ENCODE assay signal across 16 mouse cellular contexts in the genomic region with DNA sequence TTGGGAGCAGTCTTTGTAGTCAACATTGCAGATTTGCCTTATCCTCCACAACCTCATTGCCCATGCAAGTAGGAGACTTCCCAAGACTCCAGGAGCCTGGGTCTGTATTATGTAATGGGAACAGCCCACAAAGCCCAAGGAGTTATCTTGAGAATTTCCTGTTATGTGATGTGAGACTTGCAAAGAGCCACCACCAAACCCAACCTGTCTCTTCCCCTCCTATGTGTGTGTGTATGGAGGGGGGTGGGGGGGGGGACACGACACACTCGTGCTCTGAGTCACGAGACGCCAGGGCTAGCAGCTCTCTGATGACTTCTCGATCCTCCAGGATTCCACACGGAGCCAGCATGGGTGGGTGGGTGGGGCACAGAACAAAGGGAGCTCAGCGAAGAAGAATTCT.
DNase-seq lines count a peak whose midpoint lies in the region; ATAC-seq and TF ChIP-seq lines count a peak whose summit lies in the region.
"Had no signal": no experiment of that assay in that cellular context is flagged by ENCODE, and none has a peak within 500 bp of the region (broad histone marks: within the 10 kb centered on the region; RNA-seq: fewer than 3 reads in every experiment).

No protein-coding gene starts in this region.

- TF ChIP-seq EP300 in ES-Bruce4 (IDR thresholded peaks at IDR 0.05; ENCODE audit: insufficient read depth, low read depth, low read length) = no peak

- TF ChIP-seq POLR2A in ES-Bruce4 (IDR thresholded peaks at IDR 0.05; ENCODE audit: insufficient read depth, low read length) = no peak

- intact Hi-C loops in left cerebral cortex, adult 2 months (cut with DNase I) = no loop called here

- peak; percentile 97 for DNase-seq in heart, adult 11 months
- DNase-seq in heart, adult 18-20 months = no peak
- DNase-seq in left cerebral cortex, adult 2 months (ENCODE audit: extremely low spot score in 1 of 2, low spot score in 2 of 2) = no peak
- no peak for DNase-seq in left cerebral cortex, adult 18-20 months (ENCODE audit: low spot score in 2 of 2)
- no peak for DNase-seq in adrenal gland, postnatal 36 days
- DNase-seq in layer of hippocampus, postnatal 10 days (ENCODE audit: low spot score in 2 of 2) = no peak
- DNase-seq: cerebellum, postnatal 14 days; kidney, postnatal 14 days; thymus, adult 18-20 months had no signal

- no peak for TF ChIP-seq CTCF in left cerebral cortex, adult 2 months (IDR thresholded peaks at IDR 0.05)
- no peak for TF ChIP-seq CTCF in ES-Bruce4 (IDR thresholded peaks at IDR 0.05; ENCODE audit: low read depth, low read length)

- H3K27ac ChIP-seq in left cerebral cortex, adult 2 months = peak overlapping the region; percentile 70
- H3K27ac ChIP-seq in ES-Bruce4 (ENCODE audit: insufficient read depth, low read length) = peak overlapping the region; percentile 38; the same call in 1 of the 2 replicates
- H3K27ac ChIP-seq in heart, embryonic 13.5 days (replicated peaks) = peak overlapping the region; percentile 69
- H3K27ac ChIP-seq: embryonic facial prominence, embryonic 12.5 days; forebrain, embryonic 10.5 days; macrophage had no signal

- peaks cover 10% of the 10 kb centered on the region for H3K4me1 ChIP-seq in ES-Bruce4 (ENCODE audit: control insufficient read depth, insufficient read depth, low read length)
- H3K4me1 ChIP-seq in heart, embryonic 13.5 days = peaks cover 54% of the 10 kb centered on the region

- 29% methylated on average over 7 of the region's 7 CpGs for WGBS in heart, embryonic 13.5 days

- no peak overlapping the region for H3K4me3 ChIP-seq in left cerebral cortex, adult 2 months
- no peak overlapping the region for H3K4me3 ChIP-seq in ES-Bruce4 (ENCODE audit: low read depth, low read length)
- no peak overlapping the region for H3K4me3 ChIP-seq in heart, embryonic 13.5 days
- H3K4me3 ChIP-seq: embryonic facial prominence, embryonic 12.5 days; forebrain, embryonic 10.5 days; hindbrain, embryonic 13.5 days; limb, embryonic 12.5 days had no signal

- no peaks in the 10 kb centered on the region for H3K9me3 ChIP-seq in ES-Bruce4 (replicated peaks; ENCODE audit: control insufficient read depth, insufficient read depth, low read length, poor library complexity, severe bottlenecking)
- H3K9me3 ChIP-seq in heart, embryonic 13.5 days = no peaks in the 10 kb centered on the region
- H3K9me3 ChIP-seq: embryonic facial prominence, embryonic 12.5 days; forebrain, embryonic 10.5 days; hindbrain, embryonic 13.5 days; limb, embryonic 12.5 days had no signal

- no peaks in the 10 kb centered on the region for H3K36me3 ChIP-seq in ES-Bruce4 (ENCODE audit: control insufficient read depth, insufficient read depth, low read length, poor library complexity, severe bottlenecking)
- 0 out of 2 replicates have a peak, but pooled peaks cover 4% of the 10 kb centered on the region for H3K36me3 ChIP-seq in heart, embryonic 13.5 days
- H3K36me3 ChIP-seq: hindbrain, embryonic 13.5 days had no signal

- H3K27me3 ChIP-seq in ES-Bruce4 (ENCODE audit: control insufficient read depth, insufficient read depth, low read length, poor library complexity, severe bottlenecking) = no peaks in the 10 kb centered on the region
- no peaks in the 10 kb centered on the region for H3K27me3 ChIP-seq in heart, embryonic 13.5 days (replicated peaks)
- H3K27me3 ChIP-seq: embryonic facial prominence, embryonic 12.5 days; hindbrain, embryonic 13.5 days; limb, embryonic 12.5 days had no signal

- no peak overlapping the region for H3K4me2 ChIP-seq in heart, embryonic 13.5 days
- H3K4me2 ChIP-seq: embryonic facial prominence, embryonic 12.5 days; hindbrain, embryonic 13.5 days; limb, embryonic 12.5 days had no signal

- ATAC-seq in heart, embryonic 13.5 days (ENCODE audit: extremely low read depth, insufficient number of reproducible peaks, low FRiP score, low TSS enrichment) = no peak

- H3K9ac ChIP-seq in ES-Bruce4 (ENCODE audit: low read depth, poor library complexity, severe bottlenecking) = no peak overlapping the region
- peak overlapping the region; percentile 30; the same call in 1 of the 2 replicates for H3K9ac ChIP-seq in heart, embryonic 13.5 days
- H3K9ac ChIP-seq: embryonic facial prominence, embryonic 12.5 days; hindbrain, embryonic 13.5 days; limb, embryonic 12.5 days had no signal
